Mouse (Mus musculus) spleen, postnatal 4 days (tissue): ENCODE data around the gene Ddn.
A peak's percentile ranks its signal among the peaks of the same experiment; 100 is the strongest.

ENCODE experiments used
- DNase-seq, 2 experiments: peaks; one replicate each; pipeline ENCODE4 v3.0.0; 2022; ENCODE audit warnings: low spot score in 2 of 2

Gene Ddn

DNA sequence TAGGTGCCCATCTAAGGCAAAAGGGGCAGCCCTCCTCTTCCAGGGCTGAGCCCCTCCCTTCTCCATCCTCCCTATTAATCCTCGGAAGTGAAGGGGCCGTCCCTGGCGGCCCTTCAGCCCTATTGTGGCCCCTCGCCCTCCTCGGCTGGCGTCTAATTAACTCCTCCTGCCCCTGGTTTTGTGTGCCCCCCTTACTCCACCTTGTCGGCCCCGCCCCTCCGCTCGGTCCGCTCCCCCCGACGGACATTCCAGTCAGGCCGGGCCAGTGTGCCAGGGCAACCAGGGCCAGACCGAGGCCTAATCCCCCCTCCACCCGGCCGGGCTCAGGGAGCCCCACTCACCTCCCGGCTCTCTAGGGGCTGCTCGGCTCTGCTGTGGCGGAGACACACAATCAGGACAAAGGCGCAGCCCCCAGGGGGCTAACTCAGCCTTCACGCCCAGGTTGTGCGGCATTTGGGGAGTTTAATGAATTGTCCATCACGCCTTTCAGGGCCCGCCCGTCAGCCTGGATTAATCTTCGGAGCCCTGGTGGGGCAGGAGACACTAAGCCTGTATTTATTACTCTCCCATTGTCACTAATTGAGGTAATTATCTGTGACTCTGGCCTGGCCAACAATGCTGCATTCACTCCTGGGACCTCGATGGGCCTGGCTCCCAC is 11.3 kb downstream of the Ddn start:
- no peak for DNase-seq

DNA sequence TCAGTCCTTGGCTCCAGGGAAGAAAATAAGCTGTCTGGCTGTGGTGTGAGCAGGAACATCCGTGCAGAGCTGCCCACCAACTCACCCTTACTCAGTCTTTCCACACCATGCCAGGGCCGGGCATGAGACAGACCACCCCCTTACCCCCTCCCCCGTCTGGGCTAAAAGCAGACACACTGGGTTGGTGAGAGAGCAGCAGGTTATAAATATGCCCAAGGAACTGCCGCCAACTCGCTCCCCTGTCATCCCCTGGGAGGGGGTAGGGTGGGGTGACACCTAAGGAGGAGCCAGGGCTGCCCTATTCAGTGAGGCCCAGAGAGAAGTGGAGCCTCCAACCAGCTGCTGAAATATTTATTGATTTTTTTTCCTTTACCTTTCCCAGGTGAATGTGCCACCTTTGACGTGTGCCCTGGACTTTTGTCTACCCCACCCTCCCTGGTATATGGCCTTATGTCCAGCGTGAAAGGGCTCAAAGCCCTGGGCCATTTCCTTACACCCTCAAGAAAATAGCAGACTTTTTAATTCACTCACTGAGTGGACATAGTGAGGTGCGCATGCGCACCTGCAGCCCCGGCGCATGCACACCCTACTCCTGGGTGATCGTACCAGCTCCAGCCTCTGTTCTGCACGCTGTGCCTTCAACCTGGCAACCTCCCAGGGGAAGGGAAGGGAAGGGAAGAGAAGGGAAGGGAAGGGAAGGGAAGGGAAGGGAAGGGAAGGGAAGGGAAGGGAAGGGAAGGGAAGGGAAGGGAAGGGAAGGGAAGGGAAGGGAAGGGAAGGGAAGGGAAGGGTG is 12.3 kb downstream of the Ddn start:
- no peak for DNase-seq

- DNase-seq, result peak in 1 of 2 experiments; percentile 58
Measured at GRCm38 (mm10) chr15:98793141-98793698, 16.1 kb downstream of the Ddn start.

DNA sequence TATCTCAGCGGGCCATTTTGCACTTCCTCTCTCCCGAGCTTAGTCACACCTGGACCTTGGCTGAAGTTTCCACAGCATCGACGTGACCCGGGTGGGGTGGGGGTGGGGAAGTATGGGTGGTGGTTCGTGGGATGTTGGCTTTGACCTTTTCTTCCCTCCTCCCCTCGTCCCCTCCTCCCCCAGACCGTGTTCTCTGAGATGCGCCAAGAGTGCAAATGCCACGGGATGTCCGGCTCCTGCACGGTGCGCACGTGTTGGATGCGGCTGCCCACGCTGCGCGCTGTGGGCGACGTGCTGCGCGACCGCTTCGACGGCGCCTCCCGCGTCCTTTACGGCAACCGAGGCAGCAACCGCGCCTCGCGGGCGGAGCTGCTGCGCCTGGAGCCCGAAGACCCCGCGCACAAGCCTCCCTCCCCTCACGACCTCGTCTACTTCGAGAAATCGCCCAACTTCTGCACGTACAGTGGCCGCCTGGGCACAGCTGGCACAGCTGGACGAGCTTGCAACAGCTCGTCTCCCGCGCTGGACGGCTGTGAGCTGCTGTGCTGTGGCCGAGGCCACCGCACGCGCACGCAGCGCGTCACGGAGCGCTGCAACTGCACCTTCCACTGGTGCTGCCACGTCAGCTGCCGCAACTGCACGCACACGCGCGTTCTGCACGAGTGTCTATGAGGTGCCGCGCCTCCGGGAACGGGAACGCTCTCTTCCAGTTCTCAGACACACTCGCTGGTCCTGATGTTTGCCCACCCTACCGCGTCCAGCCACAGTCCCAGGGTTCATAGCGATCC is 16.9 kb downstream of the Ddn start:
- DNase-seq, result no peak

- peak in 1 of 2 experiments; percentile 59 for DNase-seq
Measured at GRCm38 (mm10) chr15:98791771-98792170, 17.5 kb downstream of the Ddn start.

DNA sequence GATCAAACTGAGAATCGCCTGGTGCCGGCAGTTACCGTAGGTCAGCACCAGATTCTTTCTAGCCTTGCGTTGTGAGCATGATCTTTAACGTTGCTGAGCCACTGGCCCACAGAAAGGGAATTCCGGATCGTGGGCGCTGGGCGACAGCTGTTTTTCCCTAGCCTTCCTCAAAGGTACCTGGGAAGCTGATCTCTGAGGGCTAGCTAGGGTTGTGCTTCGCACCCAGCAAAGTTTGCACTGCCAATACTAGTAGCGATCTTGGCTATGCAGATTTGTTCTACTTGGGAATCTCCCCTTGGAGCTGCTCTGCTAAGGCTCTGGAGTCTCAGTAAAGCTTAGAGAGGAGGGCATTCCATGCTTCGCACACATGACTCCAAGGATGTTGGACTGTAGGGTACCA is 18.1 kb downstream of the Ddn start:
- DNase-seq, result no peak

- peak in 1 of 2 experiments; percentile 58 for DNase-seq
Measured at GRCm38 (mm10) chr15:98790761-98791160, 18.5 kb downstream of the Ddn start.

GRCm38 (mm10) chr15:98789661-98790535 is 19.4 kb downstream of the Ddn start, which contains the start of gene Wnt1:
Gene Wnt1 (plus strand): TSS chr15:98789857.
- peak; percentile 51 to 86 for DNase-seq

- DNase-seq, result no peak
Measured at GRCm38 (mm10) chr15:98788972-98789660, 20.2 kb downstream of the Ddn start.

DNA sequence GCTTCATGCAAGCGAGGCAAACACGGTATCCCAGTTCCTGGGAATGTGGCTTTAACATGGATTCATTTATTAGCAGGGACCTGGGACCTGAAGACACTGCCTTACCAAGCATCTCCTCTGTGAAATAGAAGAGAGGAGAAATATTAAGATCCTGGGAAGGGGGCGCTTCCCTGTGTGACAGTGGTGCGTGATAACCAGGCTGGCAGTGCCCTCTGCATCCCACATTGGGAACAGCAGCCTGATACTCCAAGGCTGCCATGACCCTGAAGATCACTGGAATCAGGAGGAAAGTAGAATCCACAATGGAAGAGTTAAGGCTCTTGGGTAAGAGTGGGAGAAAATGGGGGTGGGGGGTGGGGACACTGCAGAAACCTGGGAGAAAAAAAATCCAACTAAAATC is 21.4 kb downstream of the Ddn start:
- DNase-seq, result no peak

DNA sequence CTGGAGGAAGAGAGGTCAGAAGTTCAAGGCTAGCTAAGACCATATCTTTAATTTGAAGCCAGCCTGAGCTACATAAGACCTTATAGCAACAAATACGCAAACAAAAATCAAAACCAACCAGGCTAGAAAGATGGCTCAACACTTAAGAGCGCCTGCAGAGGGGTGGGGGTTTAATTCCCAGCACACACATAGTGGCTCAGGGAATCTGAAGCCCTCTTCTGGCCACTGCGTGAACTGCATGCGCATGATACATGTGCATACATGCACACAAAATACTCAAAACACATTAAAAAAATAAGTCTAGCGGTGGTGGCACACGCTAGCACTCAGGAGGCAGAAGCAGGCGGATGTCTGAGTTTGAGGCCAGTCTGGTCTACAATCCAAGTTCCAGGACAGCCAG is 23.5 kb downstream of the Ddn start:
- peak in 1 of 2 experiments; percentile 68 for DNase-seq

- no peak for DNase-seq
Measured at GRCm38 (mm10) chr15:98781166-98781565, 28.1 kb downstream of the Ddn start.

DNA sequence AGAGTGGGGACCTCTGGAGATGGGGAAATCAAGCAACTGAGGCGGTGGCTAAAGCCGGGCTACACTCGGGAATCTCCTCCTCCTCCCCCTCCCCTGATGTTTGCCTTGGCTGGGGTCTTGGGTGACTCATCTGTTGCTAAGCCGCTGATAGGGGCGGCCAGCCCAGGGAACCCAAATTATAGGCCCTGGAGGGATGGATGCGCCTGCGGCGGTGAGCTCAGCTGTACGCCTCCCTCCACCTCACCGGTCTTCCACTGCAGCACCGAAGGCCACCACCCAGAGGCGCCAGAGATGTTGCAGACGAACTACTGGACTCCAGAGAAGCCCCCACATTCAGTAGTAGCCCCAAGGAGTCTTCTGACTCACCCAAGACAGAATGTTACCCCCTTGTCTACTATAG is 28.7 kb downstream of the Ddn start:
- DNase-seq, result no peak

- no peak for DNase-seq
Measured at GRCm38 (mm10) chr15:98780075-98780474, 29.2 kb downstream of the Ddn start.

DNA sequence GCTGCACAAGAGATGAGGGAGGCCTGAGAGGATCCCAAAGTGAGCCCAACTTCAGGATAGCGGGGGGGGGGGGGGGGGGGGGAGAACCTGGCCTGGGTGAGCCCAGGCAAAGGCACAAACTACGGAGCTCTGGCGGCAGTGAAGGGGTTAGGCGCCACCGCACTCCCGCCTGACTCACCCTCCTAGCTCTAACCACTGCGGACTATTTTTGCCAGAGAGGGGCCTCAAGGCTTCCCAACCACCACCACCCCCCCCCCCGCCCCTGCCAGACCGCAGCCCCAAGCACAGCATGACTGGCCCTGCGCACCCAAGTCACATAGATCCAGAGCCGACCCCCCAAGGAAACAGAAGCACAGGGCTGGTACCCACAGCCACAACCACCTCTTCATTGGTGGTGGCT is 30.5 kb downstream of the Ddn start:
- no peak for DNase-seq

GRCm38 (mm10) chr15:98778191-98778770 is 31.0 kb downstream of the Ddn start:
- DNase-seq, result no peak

GRCm38 (mm10) chr15:98777762-98778161 is 31.5 kb downstream of the Ddn start, which contains the start of gene Wnt10b:
Gene Wnt10b (minus strand): TSS chr15:98778150.
- no peak for DNase-seq

DNA sequence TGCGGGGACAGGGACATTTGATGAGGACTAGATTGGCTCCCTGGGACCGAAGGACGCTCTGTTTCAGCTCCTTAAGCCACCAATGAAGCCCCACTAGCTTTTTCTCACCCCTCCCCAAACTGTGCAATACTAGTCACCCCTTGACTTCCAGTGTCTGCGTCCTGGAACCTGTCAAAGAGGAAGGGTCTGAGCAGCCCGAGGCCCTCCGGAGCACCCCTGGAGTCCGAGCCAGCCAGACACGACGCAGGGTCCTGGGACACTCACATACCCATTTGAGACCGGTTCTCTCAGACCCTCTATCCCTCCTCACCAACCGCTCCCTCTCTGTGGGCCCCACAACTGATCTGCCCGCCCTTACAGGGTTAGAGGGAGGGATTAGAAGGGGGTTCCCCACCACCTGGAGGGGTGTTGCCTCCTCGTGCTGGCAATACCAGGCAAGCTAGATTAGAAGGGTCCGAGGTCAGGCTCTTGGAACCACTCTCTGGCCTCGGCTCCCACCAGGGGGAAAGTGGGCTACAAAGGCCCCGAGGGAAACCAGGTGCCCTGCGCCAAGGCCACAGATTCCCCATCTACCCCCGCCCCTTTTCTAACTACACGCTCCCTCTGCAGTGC is 32.2 kb downstream of the Ddn start:
- DNase-seq, result no peak

GRCm38 (mm10) chr15:98776280-98777004 is 32.8 kb downstream of the Ddn start:
- no peak for DNase-seq
